Mouse (Mus musculus) bone marrow macrophage, adult 2 months (primary cell): ENCODE results near the gene Nbea. TPM values are rescaled to one million over a fixed set of nuclear protein-coding genes. Genes with fewer than 3 reads are reported as not detected.
"Not testable (repeated sequence)": the region's sequence is repeated elsewhere in the genome, so short reads cannot be mapped to it uniquely, and the experiment has no call there.

Source experiments
- H3K27ac ChIP-seq: 2 replicates; pipeline ENCODE4 v1.5.1; 2012; ENCODE audit warnings: low read depth, low read length; ENCODE audit not compliant: insufficient read depth
- H3K4me1 ChIP-seq: 2 replicates; pipeline ENCODE4 v1.6.1; 2012; ENCODE audit warnings: low read length; ENCODE audit not compliant: control insufficient read depth, insufficient read depth
- H3K4me3 ChIP-seq: 2 replicates; pipeline ENCODE4 v1.5.1; 2012; ENCODE audit warnings: mild to moderate bottlenecking, low read length, moderate library complexity; ENCODE audit not compliant: insufficient read depth
- CTCF ChIP-seq: IDR thresholded peaks from 2 replicates; pipeline ENCODE4 v1.5.1; 2012; ENCODE audit warnings: low read depth, mild to moderate bottlenecking, low read length, moderate library complexity
- POLR2A ChIP-seq: IDR thresholded peaks from 2 replicates; pipeline ENCODE4 v1.6.1; 2012; ENCODE audit warnings: mild to moderate bottlenecking, low read depth, low read length, borderline replicate concordance
- polyA plus RNA-seq: library from polyadenylated mRNA; stranded (reverse); fragments of >200 nt; gene quantifications from 2 replicates; pipeline ENCODE4 v1.2.4, GENCODE M21; 2012; ENCODE audit not compliant: missing spikeins, insufficient read depth, insufficient read length

The Nbea gene
- polyA plus RNA-seq, 1 experiment = 0.28 TPM

DNA sequence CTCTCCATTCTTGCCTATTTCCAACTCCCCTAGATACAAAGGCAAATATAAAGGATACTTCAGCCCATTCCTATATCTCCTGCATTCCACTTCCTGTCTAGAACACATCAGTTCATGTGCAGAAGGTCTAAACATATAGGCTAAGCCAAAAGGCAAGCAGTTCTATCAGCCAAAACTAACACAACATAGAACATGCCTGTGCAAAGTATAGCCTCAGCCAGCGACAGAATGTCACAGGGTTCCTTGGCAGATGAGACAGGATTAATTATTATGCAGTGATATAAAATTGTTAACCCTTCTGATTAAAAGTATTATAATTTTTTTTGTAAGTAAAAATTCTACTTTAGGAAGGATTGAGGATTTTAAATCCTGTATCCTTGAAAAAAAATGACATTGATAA is 140.4 kb downstream of the Nbea start:
- H3K4me3 ChIP-seq = no peak overlapping the region
- TF ChIP-seq POLR2A = no peak
- no peak for TF ChIP-seq CTCF
- H3K27ac ChIP-seq = no peak overlapping the region
- no peaks in the 10 kb centered on the region for H3K4me1 ChIP-seq

- Histone ChIP-seq H3K4me1 (no peaks in the 10 kb centered on the region), H3K27ac (no peak overlapping the region), H3K4me3 (no peak overlapping the region)
- TF ChIP-seq CTCF = no peak
- TF ChIP-seq POLR2A = no peak
Measured at GRCm38 (mm10) chr3:56039494-56039893, 144.0 kb downstream of the Nbea start.

DNA sequence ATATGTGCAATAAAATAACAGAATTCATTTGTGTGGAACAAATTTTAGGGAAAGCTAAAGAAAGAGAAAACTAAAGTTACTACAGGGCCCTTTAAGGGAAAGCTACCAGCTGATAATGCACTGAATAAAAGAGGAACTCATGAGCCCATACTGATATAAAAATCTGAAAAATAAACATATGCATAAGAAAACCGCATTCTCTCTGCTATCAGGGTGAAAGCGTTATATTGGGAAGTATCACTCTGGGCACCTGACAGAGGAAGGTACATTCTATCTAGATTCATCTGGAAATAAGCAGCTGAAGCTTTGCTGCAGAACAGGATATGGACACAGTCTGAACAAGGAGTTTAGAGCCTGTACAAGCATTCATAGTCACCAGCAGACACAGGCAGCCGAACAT is 148.9 kb downstream of the Nbea start:
- H3K4me1 ChIP-seq = no peaks in the 10 kb centered on the region
- H3K4me3 ChIP-seq = no peak overlapping the region
- no peak overlapping the region for H3K27ac ChIP-seq
- TF ChIP-seq POLR2A (no peak), CTCF (no peak)

DNA sequence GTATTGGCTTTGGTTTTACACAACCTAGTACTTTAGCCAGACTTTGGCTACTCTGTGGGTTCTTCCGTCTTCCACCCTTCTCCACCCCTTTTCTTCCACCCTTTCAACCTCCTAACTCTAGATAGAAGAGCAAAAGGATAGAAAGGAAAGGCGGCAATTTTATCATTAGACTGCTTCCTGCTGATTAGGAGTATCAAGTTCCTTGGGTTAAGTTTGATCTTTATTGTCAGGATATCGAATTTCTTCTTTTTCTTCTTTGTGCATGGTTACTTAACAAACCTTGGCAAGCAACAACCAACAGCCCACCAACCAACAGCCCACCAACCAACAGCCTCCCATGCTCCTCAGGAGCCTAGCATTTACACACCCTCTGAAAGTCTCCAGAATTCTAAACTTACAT is 165.0 kb downstream of the Nbea start:
- Histone ChIP-seq H3K4me3 (no peak overlapping the region), H3K27ac (no peak overlapping the region), H3K4me1 (no peaks in the 10 kb centered on the region)
- TF ChIP-seq POLR2A (no peak), CTCF (no peak)

DNA sequence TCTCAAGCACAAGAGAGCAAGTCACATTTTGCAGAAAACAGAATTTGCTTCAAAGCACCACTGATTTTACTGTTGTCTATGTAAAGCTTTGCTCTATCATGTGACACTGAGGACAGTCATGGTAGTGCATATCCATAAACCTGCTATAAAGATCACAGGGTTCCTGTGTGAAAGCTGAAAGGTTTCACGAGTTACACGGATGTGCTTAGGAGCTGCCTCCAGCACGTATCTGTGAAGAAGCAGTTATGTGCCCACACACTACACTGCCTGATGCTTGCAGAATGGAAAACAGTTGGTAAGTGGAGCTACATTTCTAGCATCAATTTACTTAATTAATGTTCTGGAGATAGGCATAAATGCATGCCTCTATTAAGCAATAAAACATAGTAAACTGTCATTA is 172.4 kb downstream of the Nbea start:
- Histone ChIP-seq H3K4me3 (no peak overlapping the region), H3K27ac (no peak overlapping the region), H3K4me1 (no peaks in the 10 kb centered on the region)
- TF ChIP-seq POLR2A (no peak), CTCF (no peak)

DNA sequence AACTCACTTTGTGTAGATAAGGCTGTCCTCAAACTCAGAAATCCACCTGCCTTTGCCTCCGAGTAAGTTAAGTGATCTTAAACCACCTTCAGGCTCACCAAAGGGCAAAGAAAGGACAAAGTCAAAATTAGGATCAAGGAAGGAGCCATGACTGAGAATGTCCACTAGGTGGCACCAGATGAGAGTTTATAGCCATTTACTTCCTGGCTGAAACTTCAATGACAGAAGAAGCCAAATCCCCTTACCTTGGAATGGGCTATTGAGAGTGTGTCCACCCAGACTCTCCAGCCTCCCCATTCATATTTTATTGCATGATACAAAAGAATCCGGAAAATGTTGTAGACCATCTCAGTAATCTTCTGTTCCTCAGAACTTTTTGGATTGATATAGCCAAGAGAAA is 175.5 kb downstream of the Nbea start:
- Histone ChIP-seq H3K4me3 (no peak overlapping the region), H3K27ac (no peak overlapping the region), H3K4me1 (no peaks in the 10 kb centered on the region)
- TF ChIP-seq CTCF = no peak
- TF ChIP-seq POLR2A = no peak

- H3K4me3 ChIP-seq = no peak overlapping the region
- TF ChIP-seq CTCF (no peak), POLR2A (no peak)
Measured at GRCm38 (mm10) chr3:56000259-56000658, 183.2 kb downstream of the Nbea start.

GRCm38 (mm10) chr3:55978361-55978760 is 205.1 kb downstream of the Nbea start:
- TF ChIP-seq CTCF (no peak), POLR2A (no peak)
- no peak overlapping the region for H3K27ac ChIP-seq
- H3K4me1 ChIP-seq = no peaks in the 10 kb centered on the region
- H3K4me3 ChIP-seq = no peak overlapping the region

More at GRCm38 (mm10) chr3:56000259-56000658, 183.2 kb downstream of the Nbea start:
- no peak overlapping the region for H3K27ac ChIP-seq
- H3K4me1 ChIP-seq = no peaks in the 10 kb centered on the region

DNA sequence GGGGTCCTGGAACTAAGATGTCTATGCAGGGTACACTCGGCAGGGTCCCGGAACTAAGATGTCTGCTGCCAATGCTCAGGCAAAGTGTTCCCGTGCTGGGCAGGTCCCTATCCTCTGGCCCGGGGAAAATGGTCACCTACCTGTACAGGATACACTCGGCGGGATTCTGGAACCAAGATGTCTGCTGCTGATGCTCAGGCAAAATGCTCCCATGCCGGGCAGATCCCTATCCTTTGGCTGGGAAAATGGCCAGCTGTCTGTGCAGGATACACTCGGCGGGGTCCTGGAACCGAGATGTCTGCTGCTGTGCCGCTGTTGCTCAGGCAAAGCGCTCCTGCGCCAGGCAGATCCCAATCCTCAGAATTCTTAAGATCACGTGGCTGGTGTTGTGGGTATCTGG is 206.5 kb downstream of the Nbea start:
- not testable (repeated sequence) for H3K4me3 ChIP-seq, H3K27ac ChIP-seq, H3K4me1 ChIP-seq

DNA sequence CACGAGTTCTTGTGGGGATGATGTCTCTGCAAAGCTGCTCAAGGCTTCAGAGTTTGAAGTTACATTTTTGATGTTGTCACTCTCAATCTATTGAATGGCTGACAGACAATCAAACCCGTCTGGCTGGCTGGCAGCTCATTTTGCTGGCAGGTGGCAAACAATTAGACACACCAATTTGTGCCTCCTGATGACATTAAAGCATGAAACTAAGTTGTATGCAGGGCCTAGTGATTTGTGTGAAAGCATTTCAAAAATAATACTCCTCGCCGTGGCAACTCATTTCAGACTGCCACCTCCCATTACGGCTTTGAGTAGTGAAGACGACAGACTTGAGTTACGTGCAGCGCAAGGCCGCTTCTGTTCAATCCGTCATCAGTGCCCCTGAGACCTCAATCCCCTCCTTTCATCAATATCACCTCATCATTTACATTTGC is 217.8 kb downstream of the Nbea start:
- no peak for TF ChIP-seq POLR2A
- no peak for TF ChIP-seq CTCF
- Histone ChIP-seq H3K4me3 (no peak overlapping the region), H3K4me1 (no peaks in the 10 kb centered on the region), H3K27ac (no peak overlapping the region)

DNA sequence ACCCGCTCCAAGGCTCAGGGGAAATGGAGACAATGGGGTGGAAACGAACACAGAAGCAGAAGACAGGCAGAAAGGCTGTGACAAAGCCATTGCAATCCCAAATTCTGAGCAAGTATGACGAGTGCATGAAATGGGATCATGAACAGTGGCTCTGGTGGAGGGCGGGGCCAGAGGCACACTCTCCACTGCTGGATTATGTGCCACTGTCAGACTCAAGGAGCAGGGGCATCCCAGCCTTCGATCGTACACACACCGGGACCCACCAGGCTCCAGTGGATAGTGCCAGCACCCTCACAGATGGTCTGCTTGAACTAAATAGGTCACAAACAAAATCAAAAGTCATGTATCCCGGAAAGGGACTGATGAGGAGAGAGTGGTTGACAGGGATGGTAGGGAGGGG is 220.5 kb downstream of the Nbea start:
- TF ChIP-seq CTCF (no peak), POLR2A (no peak)
- Histone ChIP-seq H3K4me1 (no peaks in the 10 kb centered on the region), H3K27ac (no peak overlapping the region), H3K4me3 (no peak overlapping the region)

GRCm38 (mm10) chr3:55949994-55950393 is 233.5 kb downstream of the Nbea start:
- Histone ChIP-seq H3K27ac (no peak overlapping the region), H3K4me1 (no peaks in the 10 kb centered on the region), H3K4me3 (no peak overlapping the region)
- TF ChIP-seq CTCF (no peak), POLR2A (no peak)
